Mouse (Mus musculus) bone marrow, adult 2 months (tissue): ENCODE data around the gene Hnrnpll.

Source experiments
- CTCF ChIP-seq: fragments of 200-500 bp; IDR thresholded peaks from 2 replicates; pipeline ENCODE4 v1.5.1; 2011; ENCODE audit warnings: low read length, control low read depth; ENCODE audit not compliant: control insufficient read depth, insufficient read depth
- POLR2A ChIP-seq: fragments of 200-500 bp; IDR thresholded peaks from 2 replicates; pipeline ENCODE4 v1.6.1; 2011; ENCODE audit warnings: low read depth, mild to moderate bottlenecking, control low read depth, low read length, borderline replicate concordance; ENCODE audit not compliant: control insufficient read depth

DNA sequence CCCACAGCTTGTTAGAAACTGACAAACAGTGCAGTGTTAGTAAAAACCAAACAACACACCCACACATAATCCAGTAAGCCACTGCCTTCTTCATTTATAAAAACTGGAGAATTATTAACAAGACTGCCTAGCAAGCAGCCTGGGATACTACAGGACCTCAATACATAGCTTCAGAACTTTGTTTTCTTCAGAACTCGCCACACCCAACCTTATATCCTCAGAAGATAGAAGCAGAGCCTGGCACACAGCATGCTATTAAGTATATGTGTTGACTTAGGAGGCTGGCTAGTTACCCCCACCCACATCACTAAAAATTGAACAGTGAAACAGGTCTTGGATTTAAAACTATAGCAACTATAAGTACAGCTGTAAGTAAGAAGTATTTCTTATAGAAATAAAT, 10.5 kb downstream of the Hnrnpll start:
- no peak for TF ChIP-seq POLR2A
- TF ChIP-seq CTCF = no peak
